Mouse (Mus musculus): Measurements from ENCODE around the gene Fyb.

DNA sequence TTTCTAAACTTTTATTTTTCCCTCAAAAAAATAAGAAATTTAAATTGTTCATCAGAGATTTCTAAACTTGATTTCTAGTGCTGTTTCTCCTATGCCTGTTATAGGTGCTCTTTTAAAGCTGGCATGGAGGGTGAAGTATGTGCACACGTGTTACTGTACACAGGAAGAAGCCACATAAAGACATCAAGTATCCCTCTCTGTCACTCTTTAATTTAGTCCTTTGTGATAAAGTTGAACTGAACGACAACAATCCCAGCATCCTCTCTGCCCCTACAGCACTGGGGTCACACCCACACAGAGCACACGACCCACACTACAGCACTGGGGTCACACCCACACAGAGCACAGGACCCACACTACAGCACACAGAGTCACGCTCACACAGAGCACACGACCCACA, 88.0 kb downstream of the Fyb start:
- no peak for TF ChIP-seq CTCF (IDR thresholded peaks at IDR 0.05; ENCODE audit: extremely low read depth, insufficient read length, insufficient replicate concordance, low read depth, low read length)
- no peak for TF ChIP-seq POLR2A (IDR thresholded peaks at IDR 0.05; ENCODE audit: low read depth, low read length)

Data from small intestine, adult 2 months (tissue).